Mouse (Mus musculus): ENCODE data around the gene Gapdh.

Gene Gapdh

GRCm38 (mm10) chr6:125148926-125149568, 17.2 kb downstream of the Gapdh start:
- no peak for DNase-seq

DNA sequence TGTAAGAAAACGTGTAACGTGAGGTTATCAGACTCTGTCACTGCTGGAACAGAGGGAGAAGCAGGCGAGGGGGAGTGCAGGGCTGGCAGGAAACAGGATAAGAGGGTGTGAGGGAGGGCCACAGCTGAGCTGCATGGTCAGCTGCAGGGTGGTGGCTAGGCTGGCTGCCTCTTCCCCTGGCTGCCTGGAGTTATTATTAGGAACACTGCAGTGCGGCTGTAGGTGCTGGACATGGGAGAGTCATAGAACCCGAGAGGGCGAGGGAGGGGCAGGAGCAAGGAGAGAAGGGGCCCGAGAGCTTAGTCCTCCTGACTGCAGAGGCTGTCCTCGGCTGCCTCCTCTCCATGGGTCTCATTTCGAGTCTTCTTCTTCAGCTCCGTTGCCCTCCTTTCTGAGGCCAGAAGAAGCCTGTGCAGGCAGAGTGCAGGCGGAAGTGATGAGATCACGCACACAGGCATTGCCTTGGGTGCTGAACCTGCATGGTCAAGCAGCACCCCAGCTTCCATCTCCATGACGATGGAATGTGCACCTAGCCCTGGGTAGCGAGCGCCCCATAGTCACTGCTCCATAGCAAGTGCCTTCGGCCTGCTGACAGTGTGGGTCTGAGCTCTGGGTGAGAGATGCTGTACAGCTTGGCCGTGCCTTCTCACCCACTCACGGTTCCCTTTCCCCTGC, 17.9 kb downstream of the Gapdh start:
- no peak for DNase-seq

- peak; percentile 41 for DNase-seq
These were observed 18.9 kb downstream of the Gapdh start for GRCm38 (mm10) chr6:125147329-125147728.

- DNase-seq, result no peak
These were observed 19.5 kb downstream of the Gapdh start for GRCm38 (mm10) chr6:125146797-125147196.

DNA sequence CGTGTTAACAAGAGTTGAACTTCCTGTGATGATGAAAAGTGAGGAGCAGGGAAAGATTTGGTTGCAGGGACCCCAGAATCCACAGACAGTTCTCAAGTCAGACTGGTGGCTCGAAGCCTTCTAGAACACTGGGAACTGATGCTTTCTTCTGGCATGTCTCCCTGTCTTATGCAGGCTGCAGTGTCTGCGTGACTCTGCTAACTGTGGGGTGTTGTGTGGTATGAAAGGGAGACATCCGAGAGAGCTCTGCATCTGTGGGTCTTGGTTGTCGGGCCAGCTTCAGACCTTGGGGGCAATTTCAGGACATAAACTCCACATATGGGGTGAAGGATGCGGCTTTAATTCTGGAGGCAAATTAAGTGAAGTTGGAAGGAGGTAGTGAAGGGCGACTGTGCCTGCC, 20.1 kb downstream of the Gapdh start:
- DNase-seq, result no peak

DNA sequence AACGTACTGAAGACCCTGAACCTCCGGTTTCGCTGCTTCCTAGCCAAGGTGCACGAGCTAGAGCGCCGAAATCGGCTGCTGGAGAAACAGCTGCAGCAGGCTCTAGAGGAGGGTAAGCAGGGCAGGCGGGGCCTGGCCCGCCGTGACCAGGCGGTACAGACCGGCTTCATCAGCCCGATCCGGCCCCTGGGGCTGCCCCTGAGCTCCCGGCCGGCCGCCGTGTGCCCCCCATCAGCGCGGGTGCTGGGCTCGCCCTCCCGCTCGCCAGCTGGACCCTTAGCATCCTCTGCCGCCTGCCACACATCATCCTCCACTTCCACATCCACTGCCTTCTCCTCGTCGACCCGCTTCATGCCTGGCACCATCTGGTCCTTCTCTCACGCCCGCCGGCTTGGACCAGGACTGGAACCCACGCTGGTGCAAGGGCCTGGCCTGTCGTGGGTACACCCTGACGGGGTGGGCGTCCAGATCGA, 20.8 kb downstream of the Gapdh start:
- no peak for DNase-seq

GRCm38 (mm10) chr6:125145001-125145400, 21.3 kb downstream of the Gapdh start, which contains the start of gene Iffo1:
Gene Iffo1 (plus strand): TSS chr6:125145241.
- DNase-seq, result peak; percentile 99

DNA sequence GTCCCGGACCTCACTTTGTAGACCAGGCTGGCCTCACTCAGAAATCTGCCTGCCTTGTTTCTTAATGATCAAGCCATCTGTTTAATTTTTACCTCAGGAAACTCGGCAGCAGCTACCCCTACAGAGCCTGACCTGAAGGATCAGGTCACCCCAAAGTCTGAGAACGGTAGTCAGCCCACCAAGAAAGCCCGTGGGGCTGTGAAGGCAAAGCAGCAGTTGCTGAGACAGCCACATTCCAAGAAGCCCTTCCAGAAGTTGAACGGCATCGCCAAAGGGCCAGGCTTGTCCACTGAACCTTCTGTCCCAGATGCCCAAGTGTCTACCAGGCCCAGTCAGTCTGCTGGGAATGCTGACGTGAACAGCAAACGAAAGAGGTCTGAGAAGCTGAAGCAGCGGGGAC, 22.4 kb downstream of the Gapdh start:
- DNase-seq, result no peak

GRCm38 (mm10) chr6:125143128-125143527, 23.1 kb downstream of the Gapdh start:
- no peak for DNase-seq

- DNase-seq, result no peak
These were observed 23.8 kb downstream of the Gapdh start for GRCm38 (mm10) chr6:125142436-125142835.

DNA sequence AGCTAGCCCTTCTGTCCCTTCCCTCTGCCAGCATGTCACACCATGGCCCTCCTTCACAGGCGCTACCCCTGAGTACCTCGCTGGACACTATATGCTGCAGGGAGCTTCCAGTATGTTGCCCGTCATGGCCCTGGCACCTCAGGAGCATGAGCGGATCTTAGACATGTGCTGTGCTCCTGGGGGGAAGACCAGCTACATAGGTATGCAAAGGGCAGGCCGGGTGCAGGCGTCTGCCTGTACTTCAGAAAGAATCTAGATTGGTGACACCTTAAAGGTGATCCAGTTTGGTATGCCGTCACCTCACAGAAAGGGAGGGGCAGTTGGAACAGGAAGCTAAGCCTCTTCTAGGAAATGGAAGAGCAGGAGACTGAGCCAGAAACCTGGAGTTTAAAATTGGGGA, 26.5 kb downstream of the Gapdh start:
- no peak for DNase-seq

DNA sequence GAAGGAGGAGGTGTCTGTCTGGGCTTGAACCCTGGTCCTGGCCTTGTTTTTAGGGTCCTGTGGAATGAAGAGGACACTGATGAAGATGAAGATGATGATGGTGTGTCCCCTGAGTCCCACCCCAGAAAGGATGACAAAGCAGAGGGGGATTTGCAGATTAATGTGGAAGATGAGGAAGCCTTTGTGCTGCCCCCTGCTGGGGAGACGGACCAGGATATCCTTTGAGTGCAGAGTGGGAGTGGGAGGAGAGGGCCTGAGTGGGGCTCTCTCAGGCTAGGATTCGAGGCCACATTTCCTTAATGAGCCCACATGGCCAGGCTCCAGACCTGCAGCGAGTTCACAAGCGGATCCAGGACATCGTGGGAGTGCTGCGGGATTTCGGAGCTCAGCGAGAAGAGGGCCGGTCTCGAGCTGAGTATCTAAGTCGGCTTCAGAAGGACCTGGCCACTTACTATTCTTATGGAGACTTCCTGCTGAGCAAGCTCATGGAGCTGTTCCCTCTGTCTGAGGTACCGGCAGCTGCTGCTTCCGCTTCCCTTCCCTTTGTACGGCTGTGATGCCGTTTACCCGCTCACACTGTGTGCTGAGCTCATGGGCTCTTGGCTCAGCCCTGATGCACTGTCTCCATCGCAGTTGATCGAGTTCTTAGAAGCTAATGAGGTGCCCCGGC, 29.1 kb downstream of the Gapdh start:
- DNase-seq, result peak; percentile 77

DNA sequence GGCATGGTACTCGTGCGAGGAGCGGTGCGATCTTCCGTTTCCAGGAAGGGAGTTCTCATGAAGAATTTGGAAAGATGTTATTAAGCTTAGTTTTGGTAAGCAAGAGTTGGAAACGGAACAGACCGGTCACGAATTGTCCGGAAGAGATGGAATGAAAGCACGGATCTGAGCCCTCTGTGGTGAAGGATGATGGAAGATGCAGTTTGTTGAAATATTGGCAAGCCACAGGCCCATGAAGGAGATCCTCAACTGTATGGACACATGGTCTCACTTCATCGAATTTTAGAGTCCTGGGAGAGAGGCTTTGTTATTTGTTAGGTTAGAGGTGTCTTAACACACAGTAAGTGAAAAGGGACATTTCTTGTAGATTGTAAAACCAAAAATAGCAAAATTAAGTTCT, 33.8 kb downstream of the Gapdh start:
- no peak for DNase-seq

DNA sequence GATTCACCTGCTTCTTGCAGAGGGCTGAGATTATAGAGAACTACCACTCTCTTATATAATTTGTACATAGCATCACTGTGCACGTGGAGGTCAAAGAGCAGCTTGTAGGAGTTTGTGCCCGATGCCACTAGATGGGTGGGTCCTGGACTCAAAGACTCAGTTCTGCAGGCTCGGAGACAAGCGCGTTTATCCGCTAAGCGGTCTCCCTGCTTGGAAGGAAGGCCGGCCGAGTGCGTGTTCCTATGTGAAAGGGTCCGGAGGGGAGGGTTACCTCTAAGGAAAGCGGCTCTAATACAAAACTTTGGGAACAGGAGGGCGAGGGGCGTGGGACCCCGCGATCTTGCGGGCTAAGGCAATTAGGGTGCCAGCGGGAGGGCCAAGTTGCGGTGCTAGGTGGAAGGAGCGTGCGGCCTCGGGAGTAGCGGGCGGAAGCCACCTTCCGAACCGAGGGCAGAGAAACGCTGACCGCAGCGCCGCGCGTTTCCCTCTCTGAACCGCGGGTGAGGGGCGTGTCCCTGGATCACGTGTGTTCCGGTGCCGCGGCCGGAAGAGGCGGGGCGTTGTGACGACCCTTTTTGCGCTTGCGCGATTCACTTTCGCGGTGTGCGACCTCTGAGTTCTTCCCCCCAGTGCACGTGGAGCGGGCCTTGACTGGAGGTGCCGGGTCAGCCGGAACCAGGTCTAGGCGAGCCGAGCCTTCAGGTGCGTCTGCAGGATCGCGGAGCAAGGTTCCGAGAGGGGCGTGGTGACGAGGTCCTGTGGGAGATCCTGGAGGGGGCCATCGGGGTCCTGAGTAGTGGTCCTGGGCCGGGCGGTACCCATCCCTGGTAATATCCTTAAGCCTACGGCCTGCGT, 34.7 kb downstream of the Gapdh start, which contains the start of gene Nop2:
TSS of gene Nop2 (plus strand) at position 608 of the 855 bp plus-strand sequence.
- DNase-seq, result peak; percentile 96

GRCm38 (mm10) chr6:125129710-125130402, 36.4 kb downstream of the Gapdh start:
- no peak for DNase-seq

- DNase-seq, result no peak
These were observed 37.5 kb downstream of the Gapdh start for GRCm38 (mm10) chr6:125128724-125129123.

- DNase-seq, result no peak
These were observed 46.9 kb downstream of the Gapdh start for GRCm38 (mm10) chr6:125119387-125119786.

GRCm38 (mm10) chr6:125112553-125112952, 53.7 kb downstream of the Gapdh start:
- no peak for DNase-seq
